Mouse (Mus musculus) neural tube, embryonic 12.5 days (tissue): ENCODE data around the gene Olfr487. TPM values are rescaled to one million over a fixed set of nuclear protein-coding genes. Genes with fewer than 3 reads are reported as not detected.

Source experiments
- polyA plus RNA-seq: library from polyadenylated mRNA; unstranded; fragments of >200 nt; fragmentation: Nextera tagmentation; extraction: Ambion mirVana; gene quantifications from 2 replicates; pipeline ENCODE4 v1.2.1, GENCODE M21; 2016

The Olfr487 gene
- polyA plus RNA-seq, 1 experiment from 2014 or later, result not detected

Other genes with a start within 250 kb of the Olfr487 start
- gene Olfr476, start 249.8 kb downstream of the Olfr487 start, polyA plus RNA-seq, result not detected in 2 replicates
- gene Olfr477, start 227.9 kb downstream of the Olfr487 start, polyA plus RNA-seq, result not detected in 2 replicates
- not detected in 2 replicates for gene Olfr478, start 180.6 kb downstream of the Olfr487 start, polyA plus RNA-seq
- gene Olfr479, start 163.9 kb downstream of the Olfr487 start, polyA plus RNA-seq, result not detected in 2 replicates
- not detected in 2 replicates for gene Olfr480, start 147.3 kb downstream of the Olfr487 start, polyA plus RNA-seq
- not detected in 2 replicates for gene Olfr481, start 134.8 kb downstream of the Olfr487 start, polyA plus RNA-seq
- 0.14 TPM in 1 of 2 replicates, not detected in the other for gene Olfr482, start 117.0 kb downstream of the Olfr487 start, polyA plus RNA-seq
- gene Olfr483, start 113.8 kb downstream of the Olfr487 start, polyA plus RNA-seq, result not detected in 2 replicates
- gene Olfr484, start 87.2 kb downstream of the Olfr487 start, polyA plus RNA-seq, result not detected in 2 replicates
- gene Olfr485, start 54.8 kb downstream of the Olfr487 start, polyA plus RNA-seq, result not detected in 2 replicates
- not detected in 2 replicates for gene Olfr486, start 41.9 kb downstream of the Olfr487 start, polyA plus RNA-seq
- gene Olfr488, start 43.7 kb upstream of the Olfr487 start, polyA plus RNA-seq, result not detected in 2 replicates
- gene Olfr490, start 74.3 kb upstream of the Olfr487 start, polyA plus RNA-seq, result not detected in 2 replicates
- gene Olfr491, start 98.8 kb upstream of the Olfr487 start, polyA plus RNA-seq, result not detected in 2 replicates
- not detected in 2 replicates for gene Olfr492, start 109.0 kb upstream of the Olfr487 start, polyA plus RNA-seq
- not detected in 2 replicates for gene Olfr493, start 132.3 kb upstream of the Olfr487 start, polyA plus RNA-seq
- gene Olfr494, start 150.7 kb upstream of the Olfr487 start, polyA plus RNA-seq, result not detected in 2 replicates
- not detected in 2 replicates for gene Olfr495, start 178.5 kb upstream of the Olfr487 start, polyA plus RNA-seq
- not detected in 2 replicates for gene Olfr497, start 205.8 kb upstream of the Olfr487 start, polyA plus RNA-seq